Mouse (Mus musculus): Measurements from ENCODE around the gene Cmbl. TPM values are rescaled to one million over a fixed set of nuclear protein-coding genes. Genes with fewer than 3 reads are reported as not detected.
A peak's percentile ranks its signal among the peaks of the same experiment; 100 is the strongest.

Gene Cmbl
- total RNA-seq, 2 experiments from 2014 or later: 14.2 to 16.2 TPM

- intact Hi-C loops (cut with DNase I): no loop called here
- DNase-seq (ENCODE audit: low spot score in 2 of 2): peak; percentile 67 to 76
Observed at GRCm38 (mm10) chr15:31602426-31602825, 37.2 kb downstream of the Cmbl start.

- intact Hi-C loops (cut with DNase I): no loop called here
- DNase-seq (ENCODE audit: low spot score in 2 of 2): no peak
Observed at GRCm38 (mm10) chr15:31603113-31603512, 37.9 kb downstream of the Cmbl start.

GRCm38 (mm10) chr15:31606821-31607220 lies 41.6 kb downstream of the Cmbl start:
- intact Hi-C loops (cut with DNase I): no loop called here
- DNase-seq (ENCODE audit: low spot score in 2 of 2): no peak

- DNase-seq (ENCODE audit: low spot score in 2 of 2): peak in 1 of 2 experiments; percentile 50
Observed at GRCm38 (mm10) chr15:31611027-31611426, 45.8 kb downstream of the Cmbl start.

GRCm38 (mm10) chr15:31611976-31612375 lies 46.8 kb downstream of the Cmbl start:
- intact Hi-C loops (cut with DNase I): loop anchor here (2.0 to 10.0 kb wide), 2 partner anchors 633 to 1153 kb away; partner anchors contain the start of gene Sema5a
- no peak for DNase-seq (ENCODE audit: low spot score in 2 of 2)

More at GRCm38 (mm10) chr15:31611027-31611426, 45.8 kb downstream of the Cmbl start:
- intact Hi-C loops (cut with DNase I): loop anchor here (2.0 to 10.0 kb wide), 2 partner anchors 634 to 1154 kb away; partner anchors contain the start of gene Sema5a

GRCm38 (mm10) chr15:31613826-31614453 lies 48.8 kb downstream of the Cmbl start:
- no peak for DNase-seq (ENCODE audit: low spot score in 2 of 2)
- intact Hi-C loops (cut with DNase I): loop anchor here (10.0 kb wide), 1 partner anchor 631 kb away; the partner anchor contains the start of gene Sema5a

DNA sequence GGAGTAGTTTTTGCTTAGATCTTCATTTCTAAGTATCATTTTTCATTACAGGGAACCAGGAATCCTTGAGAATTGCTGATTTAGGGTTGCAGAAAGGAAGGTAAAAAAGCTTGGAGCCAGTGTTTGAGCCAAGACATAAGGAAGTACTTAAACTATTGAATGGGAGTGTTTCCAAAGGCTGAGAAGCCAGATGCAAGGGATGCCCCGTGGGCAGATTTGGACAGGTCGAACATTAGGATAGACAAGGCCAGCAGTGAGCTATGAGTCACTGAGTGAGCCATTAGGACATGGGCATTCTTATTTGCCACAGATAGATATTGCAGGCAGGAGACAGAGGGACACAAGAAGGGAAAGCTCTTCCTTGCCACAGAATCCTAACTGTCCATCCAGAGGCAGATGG lies 49.5 kb downstream of the Cmbl start:
- DNase-seq (ENCODE audit: low spot score in 2 of 2): no peak
- intact Hi-C loops (cut with DNase I): loop anchor here (5.0 to 10.0 kb wide), 2 partner anchors 630 to 1118 kb away; partner anchors contain the start of gene Sema5a

- DNase-seq (ENCODE audit: low spot score in 2 of 2): no peak
- intact Hi-C loops (cut with DNase I): loop anchor here (5.0 to 10.0 kb wide), 2 partner anchors 628 to 1115 kb away; partner anchors contain the start of gene Sema5a
Observed at GRCm38 (mm10) chr15:31617261-31617660, 52.1 kb downstream of the Cmbl start.

DNA sequence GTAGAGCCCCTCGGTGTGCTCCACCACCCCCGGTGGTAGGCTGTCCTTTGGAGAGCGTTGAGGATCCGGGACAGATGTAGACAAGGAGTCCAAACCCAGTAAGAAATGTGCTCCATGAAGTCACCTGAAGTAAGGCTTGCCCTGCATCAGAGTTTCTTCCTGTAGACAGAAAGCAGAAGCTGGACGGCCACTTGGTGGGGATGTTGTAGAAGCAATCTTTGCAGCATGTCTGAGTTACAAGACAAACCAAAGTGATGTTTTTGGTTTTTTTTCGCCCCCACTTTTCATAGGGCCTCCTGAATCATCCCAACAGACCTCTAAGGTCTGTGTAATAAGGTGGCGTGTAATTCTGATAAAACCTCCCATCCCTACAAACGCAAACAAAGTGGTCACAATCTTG lies 54.3 kb downstream of the Cmbl start:
- intact Hi-C loops (cut with DNase I): loop anchor here (5.0 to 10.0 kb wide), 2 partner anchors 625 to 1113 kb away; partner anchors contain the start of gene Sema5a
- DNase-seq (ENCODE audit: low spot score in 2 of 2): peak; percentile 26 to 48

DNA sequence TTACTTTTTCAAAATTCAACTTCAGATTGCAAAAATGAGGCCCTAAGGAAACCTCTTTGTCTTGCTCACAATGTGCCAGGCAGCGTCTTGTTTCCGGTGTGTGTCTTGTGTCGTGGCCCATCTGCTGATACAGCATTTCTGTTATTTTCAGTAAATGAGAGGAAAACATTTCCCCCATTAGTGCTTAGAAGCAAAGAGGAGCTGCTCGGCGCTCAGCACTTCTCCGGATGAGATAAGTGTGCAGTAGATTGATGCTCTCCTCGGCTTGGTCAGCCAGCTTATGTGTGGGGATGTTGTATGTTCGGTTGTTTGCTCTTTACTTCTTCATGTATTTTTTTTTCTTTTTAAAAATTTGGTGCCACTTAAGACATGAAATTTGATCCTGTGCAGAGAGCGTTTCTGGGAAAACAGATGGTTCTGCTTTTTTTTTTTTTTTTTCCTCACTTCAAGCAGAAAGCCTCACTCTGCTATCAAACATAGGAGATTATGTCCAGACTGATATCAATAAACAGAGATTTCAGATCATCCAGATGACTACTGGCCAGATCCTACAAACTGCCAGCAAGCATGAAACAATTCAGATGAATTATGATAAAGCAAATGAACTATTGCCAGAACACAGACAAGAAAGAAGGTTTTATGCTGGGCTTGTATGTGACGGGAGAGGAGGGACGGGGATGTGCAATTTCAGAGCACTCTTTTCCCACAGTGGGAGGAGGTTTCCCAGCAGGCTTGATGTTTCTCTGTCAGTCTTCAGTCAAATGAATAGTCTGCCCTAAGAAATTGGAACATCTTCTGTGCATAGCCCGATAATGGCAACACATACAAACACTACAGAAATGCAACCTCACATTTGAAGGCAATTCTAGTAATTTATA lies 62.3 kb downstream of the Cmbl start:
- DNase-seq (ENCODE audit: low spot score in 2 of 2): no peak
- intact Hi-C loops (cut with DNase I): no loop called here

DNA sequence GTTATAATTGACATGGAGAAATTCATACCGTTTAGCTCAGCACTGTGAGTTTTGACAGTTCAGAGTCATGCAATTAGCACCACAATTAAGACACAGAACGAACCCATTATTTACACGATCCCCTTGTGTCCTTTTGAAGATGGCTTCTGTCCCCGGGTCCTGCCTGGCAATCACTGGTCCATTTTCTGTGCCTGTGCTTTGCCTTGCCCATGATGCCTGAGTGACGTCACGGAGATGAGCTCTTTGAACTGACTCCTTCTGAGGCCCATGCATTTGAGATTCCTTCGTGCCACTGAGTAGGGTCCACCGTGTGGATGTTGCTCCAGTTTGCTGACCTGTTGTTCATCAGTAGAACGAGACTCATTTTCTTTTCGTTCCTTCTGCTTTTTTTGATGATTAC lies 63.0 kb downstream of the Cmbl start:
- intact Hi-C loops (cut with DNase I): no loop called here
- DNase-seq (ENCODE audit: low spot score in 2 of 2): no peak

- no peak for DNase-seq (ENCODE audit: low spot score in 2 of 2)
- intact Hi-C loops (cut with DNase I): no loop called here
Observed at GRCm38 (mm10) chr15:31629556-31629955, 64.4 kb downstream of the Cmbl start.

DNA sequence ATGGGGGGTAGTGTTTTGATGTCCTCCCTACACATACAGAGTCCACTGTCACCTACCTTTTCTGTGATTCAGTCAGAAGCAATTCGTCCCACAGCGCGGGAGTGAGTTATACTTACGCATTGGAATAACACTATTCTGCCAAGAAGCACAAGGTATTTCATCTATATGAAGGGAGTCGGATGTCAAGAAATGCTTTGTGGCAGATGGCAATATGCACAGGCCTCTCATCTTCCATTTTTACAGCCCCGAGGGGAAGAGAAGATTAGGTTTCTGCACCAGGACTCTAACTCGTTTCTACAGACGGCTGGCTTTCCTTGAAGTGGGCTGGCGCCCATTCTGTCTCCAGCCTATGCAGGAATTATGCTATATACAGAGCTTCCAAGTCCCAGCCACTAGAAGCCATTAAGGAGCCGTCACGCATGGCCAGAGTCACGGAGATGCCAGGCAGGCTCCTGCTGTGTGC lies 66.2 kb downstream of the Cmbl start:
- DNase-seq (ENCODE audit: low spot score in 2 of 2): no peak
- intact Hi-C loops (cut with DNase I): no loop called here

- intact Hi-C loops (cut with DNase I): no loop called here
Observed at GRCm38 (mm10) chr15:31632478-31632877, 67.3 kb downstream of the Cmbl start.

DNA sequence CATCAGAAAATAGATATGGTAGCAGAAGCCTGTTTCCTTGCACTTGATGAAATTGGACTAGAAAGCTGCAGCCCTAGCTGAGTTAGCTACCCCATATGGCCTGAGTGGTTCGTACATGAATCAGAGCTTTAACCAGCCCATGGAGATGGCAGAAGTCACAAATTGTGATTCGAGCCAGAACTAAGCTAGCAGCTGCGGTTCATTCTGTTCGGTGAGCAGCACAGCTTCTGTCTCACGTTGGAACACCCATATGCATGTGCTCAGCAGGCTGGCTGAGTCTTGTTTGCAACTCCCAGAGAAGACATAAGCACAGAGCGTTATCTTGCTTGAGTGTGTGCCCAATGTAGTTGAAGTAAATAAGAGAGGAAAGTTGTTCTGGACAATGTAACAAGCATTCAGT lies 69.4 kb downstream of the Cmbl start:
- DNase-seq (ENCODE audit: low spot score in 2 of 2): peak; percentile 38 to 82
- intact Hi-C loops (cut with DNase I): no loop called here

More at GRCm38 (mm10) chr15:31632478-31632877, 67.3 kb downstream of the Cmbl start:
- DNase-seq (ENCODE audit: low spot score in 2 of 2): no peak

DNA sequence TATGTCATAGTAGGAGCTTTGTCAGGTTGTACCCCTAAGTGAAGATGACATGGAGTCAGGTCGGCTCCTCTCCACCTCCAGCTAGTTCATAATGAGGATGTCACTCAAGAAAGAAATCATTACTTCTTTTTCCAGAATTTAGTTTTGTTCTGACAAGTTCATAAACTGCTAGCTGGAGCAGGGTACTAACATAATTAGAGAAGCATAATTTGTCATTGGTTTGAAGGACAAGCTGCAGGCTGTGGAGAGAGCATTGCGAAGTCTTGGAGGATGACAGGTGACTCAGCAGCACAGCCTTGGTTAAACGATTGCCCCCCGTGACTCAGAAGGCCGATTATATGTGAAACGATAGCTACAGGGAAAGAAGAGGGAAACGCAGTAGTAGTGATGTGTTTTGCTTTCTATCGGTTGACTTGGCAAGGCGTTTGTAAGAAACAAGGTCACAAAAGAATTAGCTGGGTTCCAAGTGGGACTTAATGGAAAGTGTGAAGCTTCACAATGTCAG lies 71.0 kb downstream of the Cmbl start:
- DNase-seq (ENCODE audit: low spot score in 2 of 2): no peak
- intact Hi-C loops (cut with DNase I): no loop called here
